Mouse (Mus musculus): ENCODE results near the gene Apbb1ip.

The Apbb1ip gene

GRCm38 (mm10) chr2:22776568-22777230 lies 2.8 kb downstream of the Apbb1ip start:
- DNase-seq, result no peak

GRCm38 (mm10) chr2:22777757-22778156 lies 3.9 kb downstream of the Apbb1ip start:
- DNase-seq, result no peak

GRCm38 (mm10) chr2:22780884-22781283 lies 7.0 kb downstream of the Apbb1ip start:
- no peak for DNase-seq

- no peak for DNase-seq
Measured at GRCm38 (mm10) chr2:22781387-22782009, 7.6 kb downstream of the Apbb1ip start.

- no peak for DNase-seq
Measured at GRCm38 (mm10) chr2:22782057-22782456, 8.2 kb downstream of the Apbb1ip start.

- DNase-seq, result no peak
Measured at GRCm38 (mm10) chr2:22783137-22783638, 9.3 kb downstream of the Apbb1ip start.

GRCm38 (mm10) chr2:22784186-22784585 lies 10.3 kb downstream of the Apbb1ip start:
- no peak for DNase-seq

GRCm38 (mm10) chr2:22784771-22785170 lies 10.9 kb downstream of the Apbb1ip start:
- DNase-seq, result no peak

- DNase-seq, result no peak
Measured at GRCm38 (mm10) chr2:22788658-22789057, 14.8 kb downstream of the Apbb1ip start.

- DNase-seq, result no peak
Measured at GRCm38 (mm10) chr2:22789576-22789975, 15.7 kb downstream of the Apbb1ip start.

GRCm38 (mm10) chr2:22790435-22790834 lies 16.5 kb downstream of the Apbb1ip start:
- no peak for DNase-seq

GRCm38 (mm10) chr2:22795087-22795486 lies 21.2 kb downstream of the Apbb1ip start:
- no peak for DNase-seq

GRCm38 (mm10) chr2:22796487-22796886 lies 22.6 kb downstream of the Apbb1ip start:
- no peak for DNase-seq

- DNase-seq, result no peak
Measured at GRCm38 (mm10) chr2:22799430-22800041, 25.6 kb downstream of the Apbb1ip start.

GRCm38 (mm10) chr2:22805589-22805988 lies 31.7 kb downstream of the Apbb1ip start:
- DNase-seq, result no peak

GRCm38 (mm10) chr2:22806576-22806975 lies 32.7 kb downstream of the Apbb1ip start:
- no peak for DNase-seq

- DNase-seq, result no peak
Measured at GRCm38 (mm10) chr2:22807312-22807711, 33.4 kb downstream of the Apbb1ip start.

GRCm38 (mm10) chr2:22810851-22811250 lies 37.0 kb downstream of the Apbb1ip start:
- no peak for DNase-seq

GRCm38 (mm10) chr2:22811466-22811865 lies 37.6 kb downstream of the Apbb1ip start:
- peak; percentile 6 for DNase-seq

- no peak for DNase-seq
Measured at GRCm38 (mm10) chr2:22813921-22814320, 40.0 kb downstream of the Apbb1ip start.

- no peak for DNase-seq
Measured at GRCm38 (mm10) chr2:22815674-22816073, 41.8 kb downstream of the Apbb1ip start.

- DNase-seq, result no peak
Measured at GRCm38 (mm10) chr2:22816231-22816630, 42.3 kb downstream of the Apbb1ip start.

- DNase-seq, result no peak
Measured at GRCm38 (mm10) chr2:22822293-22822692, 48.4 kb downstream of the Apbb1ip start.

- no peak for DNase-seq
Measured at GRCm38 (mm10) chr2:22845514-22845913, 71.6 kb downstream of the Apbb1ip start.

Data from retina, postnatal 1 day (tissue).